Mouse (Mus musculus): ENCODE measurements around the gene Ogt. TPM values are rescaled to one million over a fixed set of nuclear protein-coding genes. Genes with fewer than 3 reads are reported as not detected.
A peak's percentile ranks its signal among the peaks of the same experiment; 100 is the strongest.

Gene Ogt
- 232 and 248 TPM in 2 replicates for polyA plus RNA-seq (2014; fragmentation: Nextera tagmentation; extraction: Ambion mirVana)

DNA sequence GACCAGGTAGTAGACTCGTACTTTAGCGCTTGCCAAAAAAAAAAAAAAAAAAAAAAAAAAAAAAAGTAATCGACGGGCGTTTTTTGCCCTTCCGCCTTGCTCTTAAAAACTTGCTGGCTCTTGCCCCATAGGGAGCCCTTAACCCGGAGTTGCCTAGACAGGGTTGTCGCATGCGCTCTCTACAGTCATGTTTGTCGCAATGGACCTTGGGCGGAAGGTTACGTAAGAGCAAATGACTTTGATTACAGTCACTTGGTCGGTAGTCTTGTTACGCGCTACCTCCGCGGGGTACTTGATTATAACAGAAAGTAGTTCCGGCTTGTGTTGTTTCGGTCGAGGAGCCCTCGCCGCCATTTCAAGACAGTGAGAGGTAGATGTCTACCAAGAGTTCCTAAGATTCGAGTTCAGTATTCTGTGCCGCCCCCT, at the start of gene Ogt:
TSS of gene Ogt (plus strand) at position 320 of the 426 bp plus-strand sequence.
- H3K4me1 ChIP-seq (ENCODE audit: control insufficient read depth, insufficient read depth, low read length): 0 out of 2 replicates have a peak, but pooled peaks cover 3% of the 10 kb centered on the region
- peak within 1 kb of the TSS; percentile 66 for H3K9ac ChIP-seq (replicated peaks; ENCODE audit: low read depth, low read length)
- H3K4me3 ChIP-seq (ENCODE audit: low read depth, low read length): peak within 1 kb of the TSS; percentile 63
- no peaks in the 10 kb centered on the region for H3K27me3 ChIP-seq (ENCODE audit: control insufficient read depth, insufficient read depth, low read length)
- H3K9me3 ChIP-seq (ENCODE audit: control insufficient read depth, low read depth, low read length): no peaks in the 10 kb centered on the region
- H3K4me2 ChIP-seq (replicated peaks; ENCODE audit: low read depth, low read length): peak within 1 kb of the TSS; percentile 52
- ATAC-seq (ENCODE audit: insufficient number of reproducible peaks, insufficient read depth, low FRiP score, low read depth): peak; percentile 90
- 16% methylated on average over 24 of the region's 24 CpGs for WGBS
- H3K27ac ChIP-seq (ENCODE audit: low read length): peak within 1 kb of the TSS; percentile 64
- H3K36me3 ChIP-seq (ENCODE audit: control insufficient read depth, insufficient read depth, low read length): no peaks in the 10 kb centered on the region

DNA sequence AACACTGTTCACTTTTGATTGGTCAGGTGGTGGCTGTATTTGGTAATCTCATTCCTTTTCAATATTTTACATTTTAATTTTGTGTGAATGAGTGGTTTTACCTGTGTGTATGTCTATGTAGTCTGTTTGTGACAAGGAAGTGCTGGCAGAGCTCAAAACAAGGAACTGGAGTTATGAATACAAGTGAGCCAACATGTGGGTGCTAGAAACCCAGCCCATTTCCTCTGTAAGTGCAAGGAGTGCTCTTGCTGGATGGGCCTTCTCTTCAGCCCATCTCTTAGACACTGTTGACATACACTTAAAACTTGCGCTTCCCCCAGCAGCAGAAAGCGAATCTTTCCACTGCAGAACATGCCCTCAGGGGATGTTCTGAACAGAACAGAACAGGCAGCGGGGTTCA, 23.7 kb upstream of the Ogt start:
- H3K4me3 ChIP-seq (ENCODE audit: low read depth, low read length): no peak overlapping the region
- no peak overlapping the region for H3K9ac ChIP-seq (replicated peaks; ENCODE audit: low read depth, low read length)
- H3K27me3 ChIP-seq (ENCODE audit: control insufficient read depth, insufficient read depth, low read length): no peaks in the 10 kb centered on the region
- WGBS: 93% methylated on average over 3 of the region's 3 CpGs
- H3K9me3 ChIP-seq (ENCODE audit: control insufficient read depth, low read depth, low read length): no peaks in the 10 kb centered on the region
- H3K4me1 ChIP-seq (ENCODE audit: control insufficient read depth, insufficient read depth, low read length): no peaks in the 10 kb centered on the region
- H3K36me3 ChIP-seq (ENCODE audit: control insufficient read depth, insufficient read depth, low read length): no peaks in the 10 kb centered on the region
- H3K27ac ChIP-seq (ENCODE audit: low read length): no peak overlapping the region
- no peak for ATAC-seq (ENCODE audit: insufficient number of reproducible peaks, insufficient read depth, low FRiP score, low read depth)
- no peak overlapping the region for H3K4me2 ChIP-seq (replicated peaks; ENCODE audit: low read depth, low read length)

DNA sequence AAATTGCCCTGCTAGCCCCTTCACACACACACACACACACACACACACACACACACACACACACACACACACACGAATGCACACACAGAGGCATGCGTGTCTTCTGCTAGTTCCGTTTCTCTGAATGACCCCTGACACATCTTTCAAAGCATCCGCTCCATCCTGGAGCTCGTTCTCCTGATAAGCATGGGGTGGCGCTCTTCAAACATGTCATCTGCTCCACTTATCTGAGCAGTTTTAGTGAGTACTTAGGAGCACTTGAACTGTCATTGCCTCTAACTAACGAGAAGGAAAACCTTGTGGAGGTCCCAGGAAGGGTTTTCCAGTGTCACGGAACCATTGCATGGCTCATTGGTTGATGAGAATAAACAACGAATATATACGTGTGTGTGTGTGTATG, 22.0 kb upstream of the Ogt start:
- 68% methylated on average over 10 of the region's 10 CpGs for WGBS
- Histone ChIP-seq H3K4me2 (replicated peaks; ENCODE audit: low read depth, low read length) (no peak overlapping the region), H3K9ac (replicated peaks; ENCODE audit: low read depth, low read length) (no peak overlapping the region), H3K36me3 (ENCODE audit: control insufficient read depth, insufficient read depth, low read length) (no peaks in the 10 kb centered on the region), H3K4me1 (ENCODE audit: control insufficient read depth, insufficient read depth, low read length) (no peaks in the 10 kb centered on the region), H3K9me3 (ENCODE audit: control insufficient read depth, low read depth, low read length) (no peaks in the 10 kb centered on the region), H3K4me3 (ENCODE audit: low read depth, low read length) (no peak overlapping the region), H3K27ac (ENCODE audit: low read length) (no peak overlapping the region), H3K27me3 (ENCODE audit: control insufficient read depth, insufficient read depth, low read length) (no peaks in the 10 kb centered on the region)
- no peak for ATAC-seq (ENCODE audit: insufficient number of reproducible peaks, insufficient read depth, low FRiP score, low read depth)

DNA sequence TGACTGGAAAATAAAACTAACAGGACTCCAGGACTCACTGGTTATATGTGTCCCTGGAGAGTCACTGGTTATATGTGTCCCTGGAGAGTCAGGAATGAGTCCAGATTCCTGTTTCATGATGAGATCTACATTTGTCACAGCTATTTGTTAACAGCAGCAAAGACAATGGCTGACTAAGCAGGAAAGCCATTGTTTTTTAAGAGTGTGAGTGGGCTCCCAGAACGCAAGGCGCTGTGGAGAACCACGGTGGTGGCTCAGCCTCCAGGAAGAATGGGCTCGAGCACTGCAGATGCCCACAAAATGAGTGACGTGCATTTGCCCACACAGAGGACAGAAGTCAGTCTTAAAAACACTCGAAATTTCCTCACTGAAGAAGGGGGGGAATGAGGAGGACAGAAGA, 19.5 kb upstream of the Ogt start:
- H3K9ac ChIP-seq (replicated peaks; ENCODE audit: low read depth, low read length): no peak overlapping the region
- H3K4me2 ChIP-seq (replicated peaks; ENCODE audit: low read depth, low read length): no peak overlapping the region
- H3K27me3 ChIP-seq (ENCODE audit: control insufficient read depth, insufficient read depth, low read length): no peaks in the 10 kb centered on the region
- ATAC-seq (ENCODE audit: insufficient number of reproducible peaks, insufficient read depth, low FRiP score, low read depth): no peak
- no peaks in the 10 kb centered on the region for H3K36me3 ChIP-seq (ENCODE audit: control insufficient read depth, insufficient read depth, low read length)
- H3K4me3 ChIP-seq (ENCODE audit: low read depth, low read length): no peak overlapping the region
- H3K9me3 ChIP-seq (ENCODE audit: control insufficient read depth, low read depth, low read length): no peaks in the 10 kb centered on the region
- WGBS: 63% methylated on average over 6 of the region's 6 CpGs
- H3K27ac ChIP-seq (ENCODE audit: low read length): no peak overlapping the region
- H3K4me1 ChIP-seq (ENCODE audit: control insufficient read depth, insufficient read depth, low read length): no peaks in the 10 kb centered on the region

DNA sequence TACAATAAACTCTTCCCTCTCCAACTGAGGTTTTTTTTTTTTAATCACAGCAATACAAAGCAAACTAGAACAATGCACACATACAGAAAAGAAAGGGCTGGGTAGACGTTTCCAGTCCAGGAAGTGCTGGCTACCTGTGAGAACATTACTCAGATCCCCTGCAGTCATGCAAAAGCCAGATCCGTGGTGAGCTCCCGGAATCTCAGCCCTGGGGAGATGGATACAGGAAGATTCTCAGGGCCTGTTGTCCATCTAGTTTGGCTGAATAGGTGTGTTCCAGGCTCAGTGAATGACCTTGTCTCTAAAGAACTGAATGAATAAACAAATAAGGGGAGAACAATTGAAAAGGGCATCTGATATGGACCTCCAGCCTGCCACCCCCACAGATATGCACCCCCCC, 17.3 kb upstream of the Ogt start:
- H3K27me3 ChIP-seq (ENCODE audit: control insufficient read depth, insufficient read depth, low read length): no peaks in the 10 kb centered on the region
- H3K4me3 ChIP-seq (ENCODE audit: low read depth, low read length): no peak overlapping the region
- H3K9ac ChIP-seq (replicated peaks; ENCODE audit: low read depth, low read length): no peak overlapping the region
- no peak overlapping the region for H3K4me2 ChIP-seq (replicated peaks; ENCODE audit: low read depth, low read length)
- no peak for ATAC-seq (ENCODE audit: insufficient number of reproducible peaks, insufficient read depth, low FRiP score, low read depth)
- no peaks in the 10 kb centered on the region for H3K4me1 ChIP-seq (ENCODE audit: control insufficient read depth, insufficient read depth, low read length)
- no peak overlapping the region for H3K27ac ChIP-seq (ENCODE audit: low read length)
- H3K9me3 ChIP-seq (ENCODE audit: control insufficient read depth, low read depth, low read length): no peaks in the 10 kb centered on the region
- H3K36me3 ChIP-seq (ENCODE audit: control insufficient read depth, insufficient read depth, low read length): no peaks in the 10 kb centered on the region
- WGBS: 51% methylated on average over 3 of the region's 3 CpGs

DNA sequence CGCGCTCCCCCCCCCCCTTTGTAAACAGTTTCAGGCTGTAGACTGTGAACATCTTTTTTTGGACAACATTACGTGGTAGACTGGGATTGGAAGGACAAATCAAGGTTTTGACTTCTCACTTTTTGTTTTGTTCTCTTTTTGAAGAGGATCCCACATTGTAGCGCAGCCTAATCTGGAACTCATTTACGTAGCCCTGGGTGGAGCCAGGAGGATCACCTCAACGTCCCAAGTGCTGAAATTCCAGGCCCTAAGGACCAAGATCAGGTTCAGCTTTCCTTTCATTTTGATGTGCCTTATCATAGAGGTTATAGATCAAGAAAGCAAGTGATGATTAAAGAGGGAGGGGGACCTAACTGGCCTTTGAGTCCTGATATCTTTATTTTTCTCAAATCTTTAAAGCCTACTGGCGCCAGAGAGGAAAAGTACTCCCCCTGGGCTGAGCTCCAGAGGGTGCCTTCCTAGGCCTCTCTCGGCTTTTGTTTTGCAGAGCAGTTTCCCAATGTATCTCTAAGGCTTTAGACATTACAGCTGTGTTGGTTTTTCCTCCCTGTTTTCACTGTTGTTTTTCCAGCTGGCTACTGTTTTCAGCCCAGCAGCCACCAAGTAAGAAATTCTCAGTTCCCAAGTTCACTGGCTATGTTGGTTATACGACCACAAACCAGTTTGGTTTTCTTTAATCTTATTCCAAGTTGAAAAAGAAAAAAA, 2.9 kb upstream of the Ogt start:
- no peak for ATAC-seq (ENCODE audit: insufficient number of reproducible peaks, insufficient read depth, low FRiP score, low read depth)
- Histone ChIP-seq H3K4me3 (ENCODE audit: low read depth, low read length) (no peak overlapping the region), H3K27ac (ENCODE audit: low read length) (no peak overlapping the region), H3K36me3 (ENCODE audit: control insufficient read depth, insufficient read depth, low read length) (no peaks in the 10 kb centered on the region), H3K4me1 (ENCODE audit: control insufficient read depth, insufficient read depth, low read length) (no peaks in the 10 kb centered on the region), H3K4me2 (replicated peaks; ENCODE audit: low read depth, low read length) (no peak overlapping the region), H3K9me3 (ENCODE audit: control insufficient read depth, low read depth, low read length) (no peaks in the 10 kb centered on the region), H3K9ac (replicated peaks; ENCODE audit: low read depth, low read length) (no peak overlapping the region), H3K27me3 (ENCODE audit: control insufficient read depth, insufficient read depth, low read length) (no peaks in the 10 kb centered on the region)
- WGBS: 40% methylated on average over 8 of the region's 9 CpGs

DNA sequence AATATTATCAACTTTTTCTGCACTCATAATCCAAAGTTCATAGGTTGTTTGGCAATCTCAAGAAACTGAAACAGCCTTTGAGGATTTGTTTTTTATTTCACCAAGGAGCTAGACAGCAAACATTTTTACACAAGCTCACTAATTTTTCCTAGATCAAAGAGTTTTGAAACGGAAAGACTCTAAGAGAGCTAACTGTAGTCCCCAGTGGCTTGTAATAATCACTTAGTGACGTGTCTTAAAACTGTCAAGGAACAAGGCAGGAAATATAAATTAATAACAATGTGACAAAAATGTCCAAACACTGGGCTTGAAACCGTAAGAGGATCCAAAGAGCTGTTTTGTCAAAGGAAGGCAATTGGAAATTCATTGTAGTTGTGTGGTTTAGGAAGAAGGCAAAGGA, 1.0 kb upstream of the Ogt start:
- H3K4me1 ChIP-seq (ENCODE audit: control insufficient read depth, insufficient read depth, low read length): 0 out of 2 replicates have a peak, but pooled peaks cover 3% of the 10 kb centered on the region
- no peaks in the 10 kb centered on the region for H3K36me3 ChIP-seq (ENCODE audit: control insufficient read depth, insufficient read depth, low read length)
- WGBS: 34% methylated on average over 3 of the region's 3 CpGs
- no peak for ATAC-seq (ENCODE audit: insufficient number of reproducible peaks, insufficient read depth, low FRiP score, low read depth)
- H3K27me3 ChIP-seq (ENCODE audit: control insufficient read depth, insufficient read depth, low read length): no peaks in the 10 kb centered on the region
- H3K9me3 ChIP-seq (ENCODE audit: control insufficient read depth, low read depth, low read length): no peaks in the 10 kb centered on the region
- H3K27ac ChIP-seq (ENCODE audit: low read length): no peak overlapping the region
- H3K4me2 ChIP-seq (replicated peaks; ENCODE audit: low read depth, low read length): peak overlapping the region; percentile 39
- H3K4me3 ChIP-seq (ENCODE audit: low read depth, low read length): 0 out of 2 replicates have a peak overlapping the region, but pooled peaks have one; percentile 63
- H3K9ac ChIP-seq (replicated peaks; ENCODE audit: low read depth, low read length): no peak overlapping the region

DNA sequence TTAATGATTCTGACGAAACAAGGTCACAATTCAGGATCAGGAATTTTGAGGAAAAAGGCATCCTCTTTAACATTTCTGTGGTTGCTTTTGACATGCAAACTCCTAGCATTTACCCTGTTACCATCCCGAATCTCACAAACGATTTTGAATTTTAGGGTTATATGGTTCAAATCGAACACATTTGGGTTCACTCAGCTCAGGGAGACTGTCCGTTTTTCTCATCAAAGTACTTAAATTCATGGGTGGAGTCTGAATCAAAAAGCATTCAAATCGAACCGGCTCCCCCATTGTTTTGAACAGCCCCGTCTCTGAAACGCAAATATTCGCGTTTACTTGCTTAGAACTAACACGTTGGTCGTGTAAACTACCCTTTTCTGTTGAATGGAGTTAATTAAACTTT, 554 bp upstream of the Ogt start:
- ATAC-seq (ENCODE audit: insufficient number of reproducible peaks, insufficient read depth, low FRiP score, low read depth): no peak
- Histone ChIP-seq H3K4me1 (ENCODE audit: control insufficient read depth, insufficient read depth, low read length) (0 out of 2 replicates have a peak, but pooled peaks cover 3% of the 10 kb centered on the region), H3K4me3 (ENCODE audit: low read depth, low read length) (peak overlapping the region; percentile 63), H3K9me3 (ENCODE audit: control insufficient read depth, low read depth, low read length) (no peaks in the 10 kb centered on the region), H3K27ac (ENCODE audit: low read length) (no peak overlapping the region), H3K4me2 (replicated peaks; ENCODE audit: low read depth, low read length) (peak overlapping the region; percentile 39), H3K9ac (replicated peaks; ENCODE audit: low read depth, low read length) (peak overlapping the region; percentile 28; the same call in 1 of the 2 replicates), H3K27me3 (ENCODE audit: control insufficient read depth, insufficient read depth, low read length) (no peaks in the 10 kb centered on the region), H3K36me3 (ENCODE audit: control insufficient read depth, insufficient read depth, low read length) (no peaks in the 10 kb centered on the region)
- WGBS: 20% methylated on average over 13 of the region's 13 CpGs

Data from stomach, embryonic 14.5 days (tissue).